Mouse (Mus musculus) B cell, adult 2 months (primary cell): ENCODE data around the gene Pip.

Source experiments
- DNase-seq, 2 experiments: peaks; one replicate each; pipeline ENCODE4 v3.0.0; 2022

The Pip gene

DNA sequence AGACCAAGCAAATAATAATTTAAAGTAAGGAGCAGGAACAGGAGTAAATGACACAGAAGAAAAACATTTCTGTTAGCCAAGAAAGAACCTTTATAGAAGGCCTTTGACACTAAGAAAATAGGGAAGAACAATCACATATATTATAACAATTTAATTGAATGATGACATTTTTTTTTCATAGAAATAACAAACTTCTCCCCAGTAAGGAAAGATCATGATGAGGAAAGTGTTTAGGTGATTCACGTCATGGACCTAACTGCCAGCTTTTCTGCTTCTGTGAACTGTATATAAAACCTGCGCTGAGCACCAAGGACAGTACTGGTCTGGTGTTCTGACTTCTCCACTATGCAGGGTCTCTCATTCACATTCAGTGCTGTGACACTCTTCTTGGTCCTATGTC lies at the start of gene Pip:
Gene Pip, plus strand, starts transcription at position 301 of the 400 bp plus-strand sequence.
- no peak for DNase-seq

DNA sequence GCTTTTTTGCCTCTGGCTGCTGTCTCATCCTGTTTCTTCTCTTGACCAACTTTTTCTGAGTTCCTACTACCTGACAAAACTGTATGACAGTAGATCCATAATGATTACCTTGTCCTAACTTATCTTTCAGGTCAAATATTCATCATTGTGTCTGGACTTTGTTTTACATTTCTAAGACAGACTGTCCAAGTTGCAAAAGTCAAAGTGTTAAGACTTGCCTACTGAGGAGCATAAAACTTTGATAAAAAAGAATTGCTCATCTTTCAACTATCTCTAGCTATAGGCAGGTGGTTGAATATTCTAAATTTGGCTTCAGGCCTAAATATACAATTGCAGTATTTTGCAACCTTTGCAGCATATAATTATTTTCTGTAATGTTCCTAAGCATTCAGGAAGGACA lies 23.2 kb upstream of the Pip start:
- no peak for DNase-seq

DNA sequence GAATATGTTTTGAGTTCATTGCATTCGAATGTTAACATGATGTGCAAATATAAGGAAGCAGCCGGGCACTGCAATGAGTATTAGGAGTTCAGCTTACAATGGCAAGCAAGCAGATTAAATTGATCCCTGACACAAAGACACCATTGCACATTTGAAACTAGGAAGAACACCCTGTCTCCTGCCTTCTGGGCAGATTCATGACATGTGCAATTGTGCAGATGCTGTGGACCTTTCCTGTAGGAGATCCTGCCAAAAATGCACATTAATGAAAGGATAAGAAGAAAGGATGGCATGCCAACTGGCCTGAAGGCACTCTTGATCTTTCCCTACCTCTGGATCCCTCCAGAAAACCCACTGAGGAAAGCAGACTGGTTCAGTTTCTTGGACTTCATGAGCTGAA lies 17.8 kb upstream of the Pip start:
- DNase-seq = no peak

DNA sequence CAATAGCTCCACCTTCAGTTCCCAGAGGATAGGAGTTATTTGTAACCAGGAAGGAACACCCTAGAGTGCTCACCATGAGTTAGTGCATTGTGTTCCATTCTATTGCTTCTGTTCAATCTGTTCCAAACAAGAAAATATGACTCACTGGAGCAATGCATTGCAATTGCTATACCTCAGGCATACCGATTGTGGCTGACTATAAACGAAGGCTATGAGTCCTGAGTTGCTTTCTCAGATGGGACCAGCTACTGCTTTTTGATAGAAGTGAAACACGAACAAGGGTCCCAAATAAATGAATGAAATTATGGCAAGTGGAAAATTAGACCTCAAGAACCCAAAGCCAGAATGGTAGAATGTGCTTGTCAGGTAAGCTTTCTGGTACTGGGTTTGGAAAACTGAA lies 5.4 kb downstream of the Pip start, which contains the start of gene Sval2:
Gene Sval2, plus strand, starts transcription at position 301 of the 400 bp plus-strand sequence.
- DNase-seq = no peak

DNA sequence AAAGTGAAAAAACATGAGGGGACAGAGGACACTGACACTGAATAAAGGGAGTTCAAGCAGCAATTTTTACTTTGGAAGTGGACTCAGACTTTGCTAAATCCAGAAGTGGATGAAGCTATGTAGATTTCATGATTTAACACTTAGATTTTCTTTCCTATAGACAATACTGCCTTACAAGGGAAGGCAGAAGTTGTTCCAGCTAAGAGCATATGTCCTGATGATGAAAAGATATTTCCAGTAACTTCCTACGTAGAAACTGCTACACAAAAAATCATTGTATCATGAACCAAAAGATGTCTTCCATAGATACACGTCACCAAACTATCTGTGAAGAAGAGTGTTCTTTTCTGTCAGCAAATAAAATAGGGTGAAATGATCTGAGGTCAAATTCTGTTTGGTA lies 16.7 kb downstream of the Pip start:
- no peak for DNase-seq
